Mouse (Mus musculus) liver, adult 10 weeks (tissue): Measurements from ENCODE around the gene Gm9733. TPM values are rescaled to one million over a fixed set of nuclear protein-coding genes. Genes with fewer than 3 reads are reported as not detected.

Source experiments
- polyA plus RNA-seq: library from polyadenylated mRNA; stranded (reverse); fragments of 350-450 nt; fragmentation: Illumina TruSeq; extraction: RNeasy Lipid Tissue Mini Kit (QIAGEN cat#74804); gene quantifications from one replicate; pipeline ENCODE4 v1.2.3, GENCODE M21; 2014; ENCODE audit warnings: low read depth, low replicate concordance

The Gm9733 gene
- not detected for polyA plus RNA-seq

GRCm38 (mm10) chr3:15332063-15332462, at the start of gene Gm9733:
Gene Gm9733, minus strand, starts transcription at chr3:15332302.

Other genes with a start within 250 kb of the Gm9733 start
- not detected for gene Sirpb1a, start 94.2 kb upstream of the Gm9733 start, polyA plus RNA-seq
- gene Sirpb1b, start 242.8 kb upstream of the Gm9733 start, polyA plus RNA-seq = not detected